Mouse (Mus musculus) liver, embryonic 14.5 days (tissue): ENCODE measurements around the gene Sh3tc1.

Source experiments
- CTCF ChIP-seq: IDR thresholded peaks from 2 replicates; pipeline ENCODE4 v1.5.1; 2016; ENCODE audit warnings: antibody characterized with exemption, low read depth, control low read depth
- EP300 ChIP-seq: IDR thresholded peaks from 2 replicates; pipeline ENCODE4 v1.6.1; 2016; ENCODE audit warnings: antibody characterized with exemption, low read depth

GRCm38 (mm10) chr5:35749416-35749815 lies 9.6 kb upstream of the Sh3tc1 start:
- no peak for TF ChIP-seq CTCF
- TF ChIP-seq EP300: no peak
